In the genomic region with DNA sequence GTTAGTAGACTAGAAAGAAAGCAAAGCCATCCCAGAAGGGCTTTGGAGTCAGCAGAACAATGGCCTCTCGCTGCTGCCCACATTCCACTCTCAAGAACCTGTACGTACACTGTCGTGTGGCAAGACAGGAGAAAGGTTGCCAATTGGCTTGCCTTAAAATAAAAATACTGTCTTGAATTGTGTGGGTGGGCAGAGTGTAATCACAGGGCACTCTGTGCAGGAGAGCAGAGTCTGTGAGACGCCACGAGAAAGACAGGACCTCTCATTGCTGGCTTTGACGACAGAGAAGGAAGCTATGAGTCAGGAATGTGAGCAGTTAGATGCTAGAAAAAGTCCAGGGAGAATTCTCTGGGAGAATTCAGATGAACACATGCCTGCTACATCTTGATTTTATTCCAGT, we compare ENCODE assay signal across 23 mouse cellular contexts. TPM values are rescaled to one million over a fixed set of nuclear protein-coding genes. Genes with fewer than 3 reads are reported as not detected.
DNase-seq lines count a peak whose midpoint lies in the region; ATAC-seq and TF ChIP-seq lines count a peak whose summit lies in the region.
"Had no signal": no experiment of that assay in that cellular context is flagged by ENCODE, and none has a peak within 500 bp of the region (broad histone marks: within the 10 kb centered on the region; RNA-seq: fewer than 3 reads in every experiment).

No protein-coding gene starts in this region.

- TF ChIP-seq EP300 in lung, postnatal 0 days (IDR thresholded peaks at IDR 0.05): no peak

- peak overlapping the region; percentile 65 for H3K27ac ChIP-seq in heart, embryonic 12.5 days (ENCODE audit: poor library complexity, severe bottlenecking)
- H3K27ac ChIP-seq in lung, postnatal 0 days (ENCODE audit: low read length): no peak overlapping the region
- H3K27ac ChIP-seq: forebrain, embryonic 12.5 days; hindbrain, embryonic 14.5 days; limb, embryonic 12.5 days; stomach, postnatal 0 days had no signal

- H3K27me3 ChIP-seq in heart, embryonic 12.5 days (replicated peaks): no peaks in the 10 kb centered on the region
- H3K27me3 ChIP-seq in lung, postnatal 0 days (replicated peaks; ENCODE audit: insufficient read depth, low read length): no peaks in the 10 kb centered on the region
- H3K27me3 ChIP-seq: forebrain, embryonic 12.5 days; limb, embryonic 12.5 days had no signal

- H3K9ac ChIP-seq in heart, embryonic 12.5 days: no peak overlapping the region
- no peak overlapping the region for H3K9ac ChIP-seq in lung, postnatal 0 days (replicated peaks; ENCODE audit: low read depth)
- H3K9ac ChIP-seq: forebrain, embryonic 12.5 days; hindbrain, embryonic 14.5 days; limb, embryonic 12.5 days; liver, postnatal 0 days had no signal

- H3K4me3 ChIP-seq in heart, embryonic 12.5 days: no peak overlapping the region
- no peak overlapping the region for H3K4me3 ChIP-seq in lung, postnatal 0 days (ENCODE audit: low read depth, low read length)
- H3K4me3 ChIP-seq in lung, adult 2 months (replicated peaks; ENCODE audit: extremely low read depth, low read depth, low read length): no peak overlapping the region
- H3K4me3 ChIP-seq: forebrain, embryonic 12.5 days; limb, embryonic 12.5 days had no signal

- 36% methylated on average over 6 of the region's 6 CpGs for WGBS in heart, embryonic 12.5 days
- 53% methylated on average over 6 of the region's 6 CpGs for WGBS in lung, postnatal 0 days
- WGBS in lung, adult 2 months: 42% methylated on average over 6 of the region's 6 CpGs

- no peak for TF ChIP-seq CTCF in lung, postnatal 0 days (IDR thresholded peaks at IDR 0.05)
- no peak for TF ChIP-seq CTCF in lung, adult 2 months (IDR thresholded peaks at IDR 0.05; ENCODE audit: insufficient read depth, low read length)

- intact Hi-C loops in heart, postnatal 10 days (cut with DNase I): no loop called here

- no peak for DNase-seq in heart, postnatal 10 days
- DNase-seq in lung, postnatal 0 days (ENCODE audit: low spot score): peak; percentile 23
- DNase-seq in lung, adult 2 months: no peak
- peak; percentile 95 for DNase-seq in fat pad, adult 2 months (ENCODE audit: extremely low read depth, low read depth, low spot score)
- no peak for DNase-seq in thymus, postnatal 14 days
- DNase-seq in spleen, postnatal 10 days (ENCODE audit: low spot score in 2 of 2): no peak
- DNase-seq: adrenal gland, postnatal 14 days; cerebellum, adult 11 months; cerebellum, adult 9-11 months; gastrocnemius, postnatal 25 days; kidney, adult 18-20 months; kidney, postnatal 4 days; liver, postnatal 0 days; lung, postnatal 14 days; thymus, postnatal 36 days had no signal

- no peaks in the 10 kb centered on the region for H3K9me3 ChIP-seq in heart, embryonic 12.5 days (replicated peaks)
- no peaks in the 10 kb centered on the region for H3K9me3 ChIP-seq in lung, postnatal 0 days (ENCODE audit: low read length)
- H3K9me3 ChIP-seq: forebrain, embryonic 12.5 days; limb, embryonic 12.5 days had no signal

- peaks cover 20% of the 10 kb centered on the region for H3K4me1 ChIP-seq in heart, embryonic 12.5 days (replicated peaks)
- no peaks in the 10 kb centered on the region for H3K4me1 ChIP-seq in lung, postnatal 0 days (ENCODE audit: insufficient read depth, low read depth, low read length)
- H3K4me1 ChIP-seq in lung, adult 2 months (ENCODE audit: control insufficient read depth, insufficient read depth, low read length): no peaks in the 10 kb centered on the region; the same call in 1 of the 2 replicates
- H3K4me1 ChIP-seq: forebrain, embryonic 12.5 days; limb, embryonic 12.5 days had no signal

- TF ChIP-seq POLR2A in lung, adult 2 months (IDR thresholded peaks at IDR 0.05; ENCODE audit: borderline replicate concordance, extremely low read depth, low read depth, low read length): no peak

- peak overlapping the region; percentile 37; the same call in 1 of the 2 replicates for H3K4me2 ChIP-seq in heart, embryonic 12.5 days
- H3K4me2 ChIP-seq in lung, postnatal 0 days (replicated peaks; ENCODE audit: low read depth, low read length): no peak overlapping the region
- H3K4me2 ChIP-seq: forebrain, embryonic 12.5 days; hindbrain, embryonic 14.5 days; limb, embryonic 12.5 days; liver, embryonic 11.5 days; midbrain, embryonic 11.5 days had no signal

- no peak for ATAC-seq in heart, embryonic 12.5 days (ENCODE audit: insufficient number of reproducible peaks, low FRiP score)
- peak; percentile 6; the same call in 1 of the 2 replicates for ATAC-seq in lung, postnatal 0 days
- ATAC-seq: inflammation-experienced regulatory T-cells, adult 6 months; liver, postnatal 0 days had no signal

- H3K36me3 ChIP-seq in heart, embryonic 12.5 days: peaks cover 65% of the 10 kb centered on the region
- H3K36me3 ChIP-seq in lung, postnatal 0 days (ENCODE audit: insufficient read depth, low read length): no peaks in the 10 kb centered on the region

RNA-seq across cellular contexts. Expression of a gene that starts 33.2 kb away (rescaled TPM):
- polyA plus RNA-seq in heart, embryonic 12.5 days (2016; fragmentation: Nextera tagmentation; extraction: Ambion mirVana): 20.7 and 23.5 TPM in 2 replicates
- total RNA-seq in heart, postnatal 10 days (2021): 100 to 1,000 TPM; 106 to 111 TPM
- polyA plus RNA-seq in lung, postnatal 0 days (2015; fragmentation: Nextera tagmentation; extraction: Ambion mirVana): 19.4 and 19.5 TPM in 2 replicates
- 58.5 and 64.0 TPM in 2 replicates for polyA plus RNA-seq in lung, adult 2 months (2012; rRNA removed)

Comparison
In these comparisons a context has a peak if more than half of its experiments do, and no peak if none do; other contexts are left out.
1. DNase-seq: peak in lung, postnatal 0 days (single experiment) and fat pad, adult 2 months (single experiment); none in heart, postnatal 10 days (0 of 2), lung, adult 2 months (single experiment), thymus, postnatal 14 days (single experiment) and spleen, postnatal 10 days (0 of 2).